ENCODE assay signal across 9 mouse cellular contexts in genomic region chr3:96555999-96556614, GRCm38 (mm10). TPM values are rescaled to one million over a fixed set of nuclear protein-coding genes. Genes with fewer than 3 reads are reported as not detected.
DNase-seq lines count a peak whose midpoint lies in the region; ATAC-seq and TF ChIP-seq lines count a peak whose summit lies in the region.
"Had no signal": no experiment of that assay in that cellular context is flagged by ENCODE, and none has a peak within 500 bp of the region (broad histone marks: within the 10 kb centered on the region; RNA-seq: fewer than 3 reads in every experiment).

No protein-coding gene starts in this region.

- DNase-seq in forebrain, embryonic 10.5 days (ENCODE audit: extremely low spot score, low spot score): no peak
- no peak for DNase-seq in forebrain, embryonic 11.5 days (ENCODE audit: low spot score)
- no peak for DNase-seq in thymus, adult 2 months
- DNase-seq in thymus, adult 18-20 months: no peak
- no peak for DNase-seq in retina, postnatal 1 day
- no peak for DNase-seq in left cerebral cortex, postnatal 25 days (ENCODE audit: low spot score in 2 of 2)

- H3K4me1 ChIP-seq in forebrain, embryonic 10.5 days: peaks cover 61% of the 10 kb centered on the region
- peaks cover 10% of the 10 kb centered on the region for H3K4me1 ChIP-seq in forebrain, embryonic 11.5 days (replicated peaks; ENCODE audit: control insufficient read depth, insufficient read depth, low read length)
- H3K4me1 ChIP-seq in thymus, adult 2 months (replicated peaks; ENCODE audit: control insufficient read depth, insufficient read depth, low read length): peaks cover 36% of the 10 kb centered on the region
- H3K4me1 ChIP-seq in limb, embryonic 13.5 days: peaks cover 51% of the 10 kb centered on the region
- peaks cover 41% of the 10 kb centered on the region for H3K4me1 ChIP-seq in stomach, embryonic 16.5 days (ENCODE audit: control insufficient read depth, insufficient read depth, low read length)

- peaks cover 21% of the 10 kb centered on the region for H3K36me3 ChIP-seq in forebrain, embryonic 10.5 days (replicated peaks)
- peaks cover 6% of the 10 kb centered on the region; the same call in 1 of the 2 replicates for H3K36me3 ChIP-seq in forebrain, embryonic 11.5 days (ENCODE audit: control insufficient read depth, insufficient read depth, low read length)
- peaks cover 22% of the 10 kb centered on the region for H3K36me3 ChIP-seq in thymus, adult 2 months (ENCODE audit: control insufficient read depth, insufficient read depth, low read length)
- peaks cover 19% of the 10 kb centered on the region for H3K36me3 ChIP-seq in limb, embryonic 13.5 days
- H3K36me3 ChIP-seq in stomach, embryonic 16.5 days (ENCODE audit: control insufficient read depth, insufficient read depth, low read length): peaks cover 18% of the 10 kb centered on the region; the same call in 1 of the 2 replicates

- 85% methylated on average over 15 of the region's 15 CpGs for WGBS in forebrain, embryonic 10.5 days
- 79% methylated on average over 15 of the region's 15 CpGs for WGBS in forebrain, embryonic 11.5 days
- WGBS in thymus, adult 2 months: 41% methylated on average over 15 of the region's 15 CpGs
- WGBS in limb, embryonic 13.5 days: 82% methylated on average over 15 of the region's 15 CpGs
- 60% methylated on average over 15 of the region's 15 CpGs for WGBS in stomach, embryonic 16.5 days

- H3K9me3 ChIP-seq in forebrain, embryonic 10.5 days: no peaks in the 10 kb centered on the region
- H3K9me3 ChIP-seq in forebrain, embryonic 11.5 days (ENCODE audit: control insufficient read depth, low read length): no peaks in the 10 kb centered on the region
- H3K9me3 ChIP-seq in limb, embryonic 13.5 days: no peaks in the 10 kb centered on the region
- no peaks in the 10 kb centered on the region for H3K9me3 ChIP-seq in stomach, embryonic 16.5 days (replicated peaks; ENCODE audit: control insufficient read depth, low read length)

- peak overlapping the region; percentile 88; the same call in 1 of the 2 replicates for H3K27ac ChIP-seq in forebrain, embryonic 10.5 days
- H3K27ac ChIP-seq in forebrain, embryonic 11.5 days (ENCODE audit: low read depth, low read length): no peak overlapping the region
- H3K27ac ChIP-seq in thymus, adult 2 months (ENCODE audit: control insufficient read depth, insufficient read depth, low read length): peak overlapping the region; percentile 98
- H3K27ac ChIP-seq in limb, embryonic 13.5 days: peak overlapping the region; percentile 75; the same call in 1 of the 2 replicates
- peak overlapping the region; percentile 95 for H3K27ac ChIP-seq in stomach, embryonic 16.5 days (ENCODE audit: low read length)

- H3K4me3 ChIP-seq in forebrain, embryonic 10.5 days: 0 out of 2 replicates have a peak overlapping the region, but pooled peaks have one; percentile 69
- no peak overlapping the region; the same call in 1 of the 2 replicates for H3K4me3 ChIP-seq in forebrain, embryonic 11.5 days (ENCODE audit: low read depth, low read length)
- no peak overlapping the region for H3K4me3 ChIP-seq in thymus, adult 2 months (ENCODE audit: control insufficient read depth, insufficient read depth, low read length)
- peak overlapping the region; percentile 62; the same call in 1 of the 2 replicates for H3K4me3 ChIP-seq in limb, embryonic 13.5 days
- H3K4me3 ChIP-seq in stomach, embryonic 16.5 days (replicated peaks; ENCODE audit: low read length): peak overlapping the region; percentile 83

- intact Hi-C loops in left cerebral cortex, postnatal 25 days (cut with DNase I): loop anchor here (2.0 kb wide), 1 partner anchor 19 kb away; no protein-coding TSS in a partner anchor

- no peak for ATAC-seq in forebrain, embryonic 11.5 days (replicated peaks; ENCODE audit: low FRiP score)
- no peak for ATAC-seq in limb, embryonic 13.5 days (ENCODE audit: low FRiP score, low read depth)
- ATAC-seq in stomach, embryonic 16.5 days (ENCODE audit: insufficient read depth, low FRiP score): no peak

- TF ChIP-seq POLR2A in thymus, adult 2 months (IDR thresholded peaks at IDR 0.05; ENCODE audit: control insufficient read depth, extremely low read depth, insufficient read depth, low read length, poor library complexity): no peak

- TF ChIP-seq CTCF in thymus, adult 2 months (IDR thresholded peaks at IDR 0.05; ENCODE audit: borderline replicate concordance, control insufficient read depth, extremely low read depth, insufficient read depth, low read length, poor library complexity): no peak

- H3K27me3 ChIP-seq in forebrain, embryonic 10.5 days (ENCODE audit: poor library complexity, severe bottlenecking): no peaks in the 10 kb centered on the region
- no peaks in the 10 kb centered on the region for H3K27me3 ChIP-seq in forebrain, embryonic 11.5 days (ENCODE audit: control insufficient read depth, insufficient read depth, low read length)
- no peaks in the 10 kb centered on the region for H3K27me3 ChIP-seq in thymus, adult 2 months (ENCODE audit: control insufficient read depth, insufficient read depth, low read length)
- H3K27me3 ChIP-seq in limb, embryonic 13.5 days: no peaks in the 10 kb centered on the region
- H3K27me3 ChIP-seq in stomach, embryonic 16.5 days (ENCODE audit: control insufficient read depth, insufficient read depth, low read length): no peaks in the 10 kb centered on the region

- no peak overlapping the region; the same call in 1 of the 2 replicates for H3K4me2 ChIP-seq in forebrain, embryonic 11.5 days (ENCODE audit: low read depth, low read length, severe bottlenecking)
- H3K4me2 ChIP-seq in limb, embryonic 13.5 days (replicated peaks): peak overlapping the region; percentile 86
- peak overlapping the region; percentile 66 for H3K4me2 ChIP-seq in stomach, embryonic 16.5 days (ENCODE audit: low read depth, low read length)

- H3K9ac ChIP-seq in forebrain, embryonic 11.5 days (ENCODE audit: low read length): no peak overlapping the region
- no peak overlapping the region for H3K9ac ChIP-seq in limb, embryonic 13.5 days
- peak overlapping the region; percentile 71; the same call in 1 of the 2 replicates for H3K9ac ChIP-seq in stomach, embryonic 16.5 days (ENCODE audit: low read length)

RNA-seq across cellular contexts. Expression of gene Txnip, which starts 1.6 kb away (rescaled TPM):
- polyA plus RNA-seq in forebrain, embryonic 10.5 days (2016; fragmentation: Nextera tagmentation; extraction: Ambion mirVana): 26.8 and 27.9 TPM in 2 replicates
- polyA plus RNA-seq in forebrain, embryonic 11.5 days (2014; fragmentation: Nextera tagmentation; extraction: Ambion mirVana): 45.5 and 46.3 TPM in 2 replicates
- 587 and 719 TPM in 2 replicates for polyA plus RNA-seq in thymus, adult 2 months (2012; rRNA removed)
- polyA plus RNA-seq in limb, embryonic 13.5 days (2015; fragmentation: Nextera tagmentation; extraction: Ambion mirVana): 103 and 105 TPM in 2 replicates
- polyA plus RNA-seq in stomach, embryonic 16.5 days (2015; fragmentation: Nextera tagmentation; extraction: Ambion mirVana): 164 and 179 TPM in 2 replicates
- total RNA-seq in left cerebral cortex, postnatal 25 days (2021): 10 to 100 TPM; 18.3 to 18.5 TPM

RNA-seq across cellular contexts. Expression of gene Gm16253, which starts 20.7 kb away (rescaled TPM):
- 0.66 and 1.6 TPM in 2 replicates for polyA plus RNA-seq in forebrain, embryonic 10.5 days (2016; fragmentation: Nextera tagmentation; extraction: Ambion mirVana)
- 1.0 TPM in 1 of 2 replicates, not detected in the other for polyA plus RNA-seq in forebrain, embryonic 11.5 days (2014; fragmentation: Nextera tagmentation; extraction: Ambion mirVana)
- polyA plus RNA-seq in thymus, adult 2 months (2012; rRNA removed): not detected in 2 replicates
- polyA plus RNA-seq in limb, embryonic 13.5 days (2015; fragmentation: Nextera tagmentation; extraction: Ambion mirVana): 1.3 and 1.5 TPM in 2 replicates
- polyA plus RNA-seq in stomach, embryonic 16.5 days (2015; fragmentation: Nextera tagmentation; extraction: Ambion mirVana): 0.89 and 1.1 TPM in 2 replicates
- total RNA-seq in left cerebral cortex, postnatal 25 days (2021): not detected
- polyA plus RNA-seq: large intestine, adult 2 months had no signal

RNA-seq across cellular contexts. Expression of gene Hfe2, which starts 31.1 kb away (rescaled TPM):
- 1.6 and 1.8 TPM in 2 replicates for polyA plus RNA-seq in forebrain, embryonic 10.5 days (2016; fragmentation: Nextera tagmentation; extraction: Ambion mirVana)
- polyA plus RNA-seq in forebrain, embryonic 11.5 days (2014; fragmentation: Nextera tagmentation; extraction: Ambion mirVana): 0.69 and 0.77 TPM in 2 replicates
- 1.3 and 10.4 TPM in 2 replicates for polyA plus RNA-seq in thymus, adult 2 months (2012; rRNA removed)
- 10.3 and 10.6 TPM in 2 replicates for polyA plus RNA-seq in limb, embryonic 13.5 days (2015; fragmentation: Nextera tagmentation; extraction: Ambion mirVana)
- 0.50 and 3.8 TPM in 2 replicates for polyA plus RNA-seq in stomach, embryonic 16.5 days (2015; fragmentation: Nextera tagmentation; extraction: Ambion mirVana)
- 1 to 10 TPM in 1 of 2 experiments, under 1 TPM in 1; 0.85 to 1.4 TPM for total RNA-seq in left cerebral cortex, postnatal 25 days (2021)

RNA-seq across cellular contexts. Expression of gene Polr3gl, which starts 37.9 kb away (rescaled TPM):
- polyA plus RNA-seq in forebrain, embryonic 10.5 days (2016; fragmentation: Nextera tagmentation; extraction: Ambion mirVana): 23.8 and 27.3 TPM in 2 replicates
- polyA plus RNA-seq in forebrain, embryonic 11.5 days (2014; fragmentation: Nextera tagmentation; extraction: Ambion mirVana): 22.0 and 28.4 TPM in 2 replicates
- polyA plus RNA-seq in thymus, adult 2 months (2012; rRNA removed): 17.8 and 18.2 TPM in 2 replicates
- 48.8 and 55.6 TPM in 2 replicates for polyA plus RNA-seq in limb, embryonic 13.5 days (2015; fragmentation: Nextera tagmentation; extraction: Ambion mirVana)
- polyA plus RNA-seq in stomach, embryonic 16.5 days (2015; fragmentation: Nextera tagmentation; extraction: Ambion mirVana): 26.4 and 29.8 TPM in 2 replicates
- 10 to 100 TPM; 20.7 to 21.2 TPM for total RNA-seq in left cerebral cortex, postnatal 25 days (2021)

RNA-seq across cellular contexts. Expression of gene Ankrd34a, which starts 40.3 kb away (rescaled TPM):
- 1.2 TPM in 2 replicates for polyA plus RNA-seq in forebrain, embryonic 10.5 days (2016; fragmentation: Nextera tagmentation; extraction: Ambion mirVana)
- polyA plus RNA-seq in forebrain, embryonic 11.5 days (2014; fragmentation: Nextera tagmentation; extraction: Ambion mirVana): 1.9 and 2.4 TPM in 2 replicates
- 0.18 and 0.49 TPM in 2 replicates for polyA plus RNA-seq in thymus, adult 2 months (2012; rRNA removed)
- polyA plus RNA-seq in limb, embryonic 13.5 days (2015; fragmentation: Nextera tagmentation; extraction: Ambion mirVana): 3.0 and 3.1 TPM in 2 replicates
- polyA plus RNA-seq in stomach, embryonic 16.5 days (2015; fragmentation: Nextera tagmentation; extraction: Ambion mirVana): 2.2 and 2.7 TPM in 2 replicates
- total RNA-seq in left cerebral cortex, postnatal 25 days (2021): 10 to 100 TPM; 73.5 to 74.2 TPM

Comparison
In these comparisons a context has a peak if more than half of its experiments do, and no peak if none do; other contexts are left out.
1. H3K4me3 ChIP-seq: peak in forebrain, embryonic 10.5 days (single experiment), limb, embryonic 13.5 days (single experiment) and stomach, embryonic 16.5 days (single experiment); none in forebrain, embryonic 11.5 days (single experiment) and thymus, adult 2 months (single experiment).